Mouse (Mus musculus) adipocyte (in vitro differentiated cells): ENCODE data around the gene Gadd45g.

Experiments used
- DNase-seq: peaks from one replicate; pipeline ENCODE4 v3.0.0-alpha.2; 2016; ENCODE audit warnings: low spot score

The Gadd45g gene

GRCm38 (mm10) chr13:51886085-51886484 is 39.6 kb downstream of the Gadd45g start:
- DNase-seq, result no peak

- DNase-seq, result no peak
These were observed 40.2 kb downstream of the Gadd45g start for GRCm38 (mm10) chr13:51886723-51887122.

DNA sequence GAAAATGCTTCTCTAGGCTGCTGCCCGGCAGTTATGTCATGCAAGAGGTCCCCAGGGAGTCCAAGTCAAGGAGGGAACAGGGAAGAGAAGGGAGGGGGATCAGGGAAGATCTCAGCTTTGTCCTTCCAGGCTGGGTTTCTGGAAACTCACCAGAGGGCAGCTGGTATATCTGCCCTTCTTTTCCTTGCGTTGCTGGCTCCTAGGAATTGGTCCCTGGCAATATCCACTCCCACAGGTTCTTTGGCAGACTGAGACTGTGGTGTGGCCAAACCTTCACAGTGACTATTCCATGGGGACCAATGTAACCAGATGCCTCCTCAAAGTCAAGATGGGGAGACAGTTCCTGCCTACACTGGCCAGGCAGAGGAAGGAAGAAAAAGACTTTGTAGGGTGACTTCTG is 41.9 kb downstream of the Gadd45g start:
- DNase-seq, result peak; percentile 50

GRCm38 (mm10) chr13:51891825-51892532 is 45.5 kb downstream of the Gadd45g start:
- DNase-seq, result no peak

DNA sequence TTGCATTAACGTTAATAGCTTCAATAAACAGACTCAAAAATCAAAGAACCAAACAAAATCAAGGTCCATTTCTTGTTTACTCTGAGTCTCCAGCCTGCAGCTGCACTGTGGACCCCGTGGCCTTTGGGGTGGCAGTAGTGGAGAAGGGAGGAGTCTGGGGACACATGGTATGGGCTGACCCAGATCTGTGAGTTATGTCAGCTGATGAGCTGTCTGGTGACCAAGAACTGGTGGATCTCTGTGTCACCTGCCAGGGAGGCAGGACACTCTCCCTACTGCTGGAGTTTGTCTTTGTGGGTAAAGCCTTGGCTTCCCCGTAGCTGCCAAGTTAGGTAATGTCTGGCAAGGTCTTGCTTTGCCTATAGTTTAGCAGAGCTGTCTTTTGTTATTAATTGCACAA is 51.1 kb downstream of the Gadd45g start:
- DNase-seq, result no peak
